Mouse (Mus musculus): ENCODE results near the gene Tctex1d4. TPM values are rescaled to one million over a fixed set of nuclear protein-coding genes. Genes with fewer than 3 reads are reported as not detected.

Tctex1d4 gene
- polyA plus RNA-seq, 1 experiment from 2014 or later, result 0.11 TPM

GRCm38 (mm10) chr4:117124518-117125347, 1.9 kb upstream of the Tctex1d4 start:
- Histone ChIP-seq H3K4me3 (ENCODE audit: low read depth, low read length) (no peak overlapping the region), H3K9ac (ENCODE audit: low read depth, low read length) (0 out of 2 replicates have a peak overlapping the region, but pooled peaks have one; percentile 20)

GRCm38 (mm10) chr4:117125348-117125909, 1.2 kb upstream of the Tctex1d4 start, which contains the start of gene Btbd19:
Gene Btbd19, minus strand, starts transcription at chr4:117125725.
- H3K4me2 ChIP-seq (ENCODE audit: low read depth, low read length), result peak within 1 kb of the TSS; percentile 42
- H3K36me3 ChIP-seq (ENCODE audit: control insufficient read depth, insufficient read depth), result no peaks in the 10 kb centered on the region
- peak within 1 kb of the TSS; percentile 20; the same call in 1 of the 2 replicates for H3K9ac ChIP-seq (ENCODE audit: low read depth, low read length)
- H3K9me3 ChIP-seq (replicated peaks; ENCODE audit: control insufficient read depth, low read length), result no peaks in the 10 kb centered on the region
- no peaks in the 10 kb centered on the region for H3K27me3 ChIP-seq (ENCODE audit: control insufficient read depth, insufficient read depth, low read depth, low read length)
- peaks cover 25% of the 10 kb centered on the region for H3K4me1 ChIP-seq (ENCODE audit: control insufficient read depth, low read depth, low read length)
- no peak within 1 kb of the TSS for H3K4me3 ChIP-seq (ENCODE audit: low read depth, low read length)
- WGBS (ENCODE audit: insufficient replicate concordance), result 35% methylated on average over 8 of the region's 8 CpGs
- ATAC-seq (ENCODE audit: low read depth), result no peak
- peak within 1 kb of the TSS; percentile 39 for H3K27ac ChIP-seq (ENCODE audit: low read length)

More at GRCm38 (mm10) chr4:117124518-117125347, 1.9 kb upstream of the Tctex1d4 start:
- WGBS (ENCODE audit: insufficient replicate concordance), result 12% methylated on average over 14 of the region's 14 CpGs
- peaks cover 29% of the 10 kb centered on the region for H3K4me1 ChIP-seq (ENCODE audit: control insufficient read depth, low read depth, low read length)
- no peaks in the 10 kb centered on the region for H3K36me3 ChIP-seq (ENCODE audit: control insufficient read depth, insufficient read depth)
- H3K4me2 ChIP-seq (ENCODE audit: low read depth, low read length), result peak overlapping the region; percentile 42
- H3K9me3 ChIP-seq (replicated peaks; ENCODE audit: control insufficient read depth, low read length), result no peaks in the 10 kb centered on the region
- peak overlapping the region; percentile 39 for H3K27ac ChIP-seq (ENCODE audit: low read length)
- no peaks in the 10 kb centered on the region for H3K27me3 ChIP-seq (ENCODE audit: control insufficient read depth, insufficient read depth, low read depth, low read length)
- no peak for ATAC-seq (ENCODE audit: low read depth)

- no peak overlapping the region for H3K4me2 ChIP-seq (ENCODE audit: low read depth, low read length)
- WGBS (ENCODE audit: insufficient replicate concordance), result 32% methylated on average over 15 of the region's 15 CpGs
- peaks cover 25% of the 10 kb centered on the region for H3K4me1 ChIP-seq (ENCODE audit: control insufficient read depth, low read depth, low read length)
- peak; percentile 53 for ATAC-seq (ENCODE audit: low read depth)
- no peaks in the 10 kb centered on the region for H3K36me3 ChIP-seq (ENCODE audit: control insufficient read depth, insufficient read depth)
- peak overlapping the region; percentile 39 for H3K27ac ChIP-seq (ENCODE audit: low read length)
- H3K9ac ChIP-seq (ENCODE audit: low read depth, low read length), result peak overlapping the region; percentile 20; the same call in 1 of the 2 replicates
- H3K9me3 ChIP-seq (replicated peaks; ENCODE audit: control insufficient read depth, low read length), result no peaks in the 10 kb centered on the region
- no peaks in the 10 kb centered on the region for H3K27me3 ChIP-seq (ENCODE audit: control insufficient read depth, insufficient read depth, low read depth, low read length)
- no peak overlapping the region for H3K4me3 ChIP-seq (ENCODE audit: low read depth, low read length)
Observed at GRCm38 (mm10) chr4:117125910-117126674, 502 bp upstream of the Tctex1d4 start.

- peaks cover 28% of the 10 kb centered on the region for H3K4me1 ChIP-seq (ENCODE audit: control insufficient read depth, low read depth, low read length)
- H3K9ac ChIP-seq (ENCODE audit: low read depth, low read length), result no peak overlapping the region
- peaks cover 15% of the 10 kb centered on the region for H3K27me3 ChIP-seq (ENCODE audit: control insufficient read depth, insufficient read depth, low read depth, low read length)
- no peak overlapping the region for H3K27ac ChIP-seq (ENCODE audit: low read length)
- no peak for ATAC-seq (ENCODE audit: low read depth)
- WGBS (ENCODE audit: insufficient replicate concordance), result 80% methylated on average over 33 of the region's 33 CpGs
- no peaks in the 10 kb centered on the region for H3K9me3 ChIP-seq (replicated peaks; ENCODE audit: control insufficient read depth, low read length)
- H3K4me3 ChIP-seq (ENCODE audit: low read depth, low read length), result no peak overlapping the region
- H3K4me2 ChIP-seq (ENCODE audit: low read depth, low read length), result no peak overlapping the region
- H3K36me3 ChIP-seq (ENCODE audit: control insufficient read depth, insufficient read depth), result no peaks in the 10 kb centered on the region
Observed at GRCm38 (mm10) chr4:117127991-117128686, 1.5 kb downstream of the Tctex1d4 start.

- Histone ChIP-seq H3K27me3 (ENCODE audit: control insufficient read depth, insufficient read depth, low read depth, low read length) (peaks cover 21% of the 10 kb centered on the region), H3K4me1 (ENCODE audit: control insufficient read depth, low read depth, low read length) (peaks cover 26% of the 10 kb centered on the region), H3K36me3 (ENCODE audit: control insufficient read depth, insufficient read depth) (no peaks in the 10 kb centered on the region), H3K27ac (ENCODE audit: low read length) (no peak overlapping the region), H3K9ac (ENCODE audit: low read depth, low read length) (no peak overlapping the region), H3K4me3 (ENCODE audit: low read depth, low read length) (no peak overlapping the region), H3K4me2 (ENCODE audit: low read depth, low read length) (no peak overlapping the region), H3K9me3 (replicated peaks; ENCODE audit: control insufficient read depth, low read length) (no peaks in the 10 kb centered on the region)
- WGBS (ENCODE audit: insufficient replicate concordance), result 82% methylated on average over 6 of the region's 6 CpGs
- no peak for ATAC-seq (ENCODE audit: low read depth)
Observed at GRCm38 (mm10) chr4:117130790-117131189, 4.2 kb downstream of the Tctex1d4 start.

GRCm38 (mm10) chr4:117131198-117131597, 4.6 kb downstream of the Tctex1d4 start:
- H3K4me1 ChIP-seq (ENCODE audit: control insufficient read depth, low read depth, low read length), result peaks cover 27% of the 10 kb centered on the region
- 71% methylated on average over 6 of the region's 6 CpGs for WGBS (ENCODE audit: insufficient replicate concordance)
- peaks cover 21% of the 10 kb centered on the region for H3K27me3 ChIP-seq (ENCODE audit: control insufficient read depth, insufficient read depth, low read depth, low read length)
- ATAC-seq (ENCODE audit: low read depth), result no peak
- no peak overlapping the region for H3K4me3 ChIP-seq (ENCODE audit: low read depth, low read length)
- no peaks in the 10 kb centered on the region for H3K9me3 ChIP-seq (replicated peaks; ENCODE audit: control insufficient read depth, low read length)
- no peak overlapping the region for H3K4me2 ChIP-seq (ENCODE audit: low read depth, low read length)
- H3K9ac ChIP-seq (ENCODE audit: low read depth, low read length), result no peak overlapping the region
- no peak overlapping the region for H3K27ac ChIP-seq (ENCODE audit: low read length)
- H3K36me3 ChIP-seq (ENCODE audit: control insufficient read depth, insufficient read depth), result no peaks in the 10 kb centered on the region

- peaks cover 21% of the 10 kb centered on the region for H3K27me3 ChIP-seq (ENCODE audit: control insufficient read depth, insufficient read depth, low read depth, low read length)
- 49% methylated on average over 7 of the region's 7 CpGs for WGBS (ENCODE audit: insufficient replicate concordance)
- H3K27ac ChIP-seq (ENCODE audit: low read length), result no peak overlapping the region
- H3K9me3 ChIP-seq (replicated peaks; ENCODE audit: control insufficient read depth, low read length), result no peaks in the 10 kb centered on the region
- no peak for ATAC-seq (ENCODE audit: low read depth)
- H3K9ac ChIP-seq (ENCODE audit: low read depth, low read length), result peak overlapping the region; percentile 18; the same call in 1 of the 2 replicates
- peak overlapping the region; percentile 97; the same call in 1 of the 2 replicates for H3K4me2 ChIP-seq (ENCODE audit: low read depth, low read length)
- no peaks in the 10 kb centered on the region for H3K36me3 ChIP-seq (ENCODE audit: control insufficient read depth, insufficient read depth)
- peaks cover 33% of the 10 kb centered on the region for H3K4me1 ChIP-seq (ENCODE audit: control insufficient read depth, low read depth, low read length)
- peak overlapping the region; percentile 79 for H3K4me3 ChIP-seq (ENCODE audit: low read depth, low read length)
Observed at GRCm38 (mm10) chr4:117131890-117132793, 5.5 kb downstream of the Tctex1d4 start.

- 22% methylated on average over 11 of the region's 11 CpGs for WGBS (ENCODE audit: insufficient replicate concordance)
- ATAC-seq (ENCODE audit: low read depth), result no peak
- peaks cover 33% of the 10 kb centered on the region for H3K4me1 ChIP-seq (ENCODE audit: control insufficient read depth, low read depth, low read length)
- peaks cover 21% of the 10 kb centered on the region for H3K27me3 ChIP-seq (ENCODE audit: control insufficient read depth, insufficient read depth, low read depth, low read length)
- peak overlapping the region; percentile 97 for H3K4me2 ChIP-seq (ENCODE audit: low read depth, low read length)
- peak overlapping the region; percentile 79 for H3K4me3 ChIP-seq (ENCODE audit: low read depth, low read length)
- no peaks in the 10 kb centered on the region for H3K9me3 ChIP-seq (replicated peaks; ENCODE audit: control insufficient read depth, low read length)
- peak overlapping the region; percentile 18; the same call in 1 of the 2 replicates for H3K9ac ChIP-seq (ENCODE audit: low read depth, low read length)
- H3K27ac ChIP-seq (ENCODE audit: low read length), result no peak overlapping the region
- H3K36me3 ChIP-seq (ENCODE audit: control insufficient read depth, insufficient read depth), result no peaks in the 10 kb centered on the region
Observed at GRCm38 (mm10) chr4:117132794-117133143, 6.2 kb downstream of the Tctex1d4 start.

Measured in liver, embryonic 16.5 days (tissue).